Mouse (Mus musculus) mouse trophoblast stem cell (cell line): Measurements from ENCODE around the gene Nfxl1.
"Not testable (repeated sequence)": the region's sequence is repeated elsewhere in the genome, so short reads cannot be mapped to it uniquely, and the experiment has no call there.

ENCODE experiments used
- in situ Hi-C, 2 experiments: fragments of 300-500 bp; cut with MseI, MboI; formaldehyde crosslinking; loops; 2 replicates in 1 of 2; 3 replicates in 1 of 2; pipeline ENCODE4 v1.15.1; 2025

The Nfxl1 gene

DNA sequence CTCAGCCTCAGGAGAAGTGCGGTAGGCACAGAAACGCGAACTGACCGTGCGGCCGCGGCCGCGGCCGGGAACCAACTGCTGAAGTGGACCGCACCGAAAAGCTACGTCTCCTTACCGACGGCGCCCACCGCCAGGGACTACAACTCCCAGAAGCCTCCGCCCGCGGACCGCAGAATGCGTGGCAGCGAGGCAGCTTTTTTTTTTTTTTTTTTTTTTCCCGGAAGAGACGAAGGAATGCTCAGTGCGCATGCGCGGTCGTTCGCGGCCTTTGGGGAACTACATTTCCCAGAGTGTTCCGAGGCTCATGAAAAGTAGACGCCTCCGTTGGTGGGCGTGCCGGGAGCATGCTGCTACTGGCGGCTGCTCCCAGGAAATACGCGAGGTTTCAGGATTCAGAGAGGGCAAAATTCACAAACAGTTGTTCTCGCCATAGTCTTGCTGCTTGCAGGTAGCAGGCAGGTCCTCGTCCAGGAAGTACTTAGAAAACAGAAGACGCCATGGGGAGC, at the start of gene Nfxl1:
Gene Nfxl1, minus strand, starts transcription at position 141 of the 506 bp plus-strand sequence.
- in situ Hi-C loops, result no loop called here

DNA sequence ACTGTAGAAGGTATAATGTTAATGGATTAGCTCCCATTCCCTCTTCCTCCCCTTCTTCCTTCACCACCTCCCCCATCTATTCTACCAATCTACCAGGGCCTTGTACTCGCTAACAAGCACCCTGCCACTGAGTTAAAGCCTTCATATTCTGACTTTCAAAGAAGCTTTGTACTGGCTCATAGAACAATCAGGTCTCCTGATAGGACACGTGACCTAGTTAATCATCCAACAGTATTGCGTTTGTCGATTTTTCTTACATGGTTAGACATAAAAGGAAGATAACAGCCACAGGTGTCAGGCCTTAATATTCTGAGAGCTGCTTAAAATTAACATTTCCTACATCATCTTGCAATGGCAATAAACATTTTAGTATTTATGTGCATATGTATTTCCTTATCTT, 43.7 kb upstream of the Nfxl1 start:
- in situ Hi-C loops, result no loop called here

DNA sequence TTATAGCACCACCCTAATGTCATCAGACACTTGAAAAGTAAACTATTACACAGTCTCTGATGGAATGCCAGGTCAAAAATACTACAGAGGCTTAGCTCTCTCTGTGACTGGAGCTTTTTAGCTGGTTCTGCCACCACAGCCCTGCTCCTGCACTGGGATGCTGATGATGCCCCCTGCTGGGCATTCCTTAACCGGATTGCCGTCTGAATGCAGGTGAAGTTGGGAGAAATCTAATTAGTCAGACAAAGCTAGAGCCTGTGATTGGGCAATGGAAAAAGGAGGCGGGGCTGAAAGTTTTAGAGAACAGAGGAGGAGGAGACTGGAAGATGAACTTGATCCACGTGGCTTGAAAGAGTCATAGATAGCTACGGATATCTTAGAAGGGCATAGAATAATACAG, 41.5 kb upstream of the Nfxl1 start:
- in situ Hi-C loops, result no loop called here

DNA sequence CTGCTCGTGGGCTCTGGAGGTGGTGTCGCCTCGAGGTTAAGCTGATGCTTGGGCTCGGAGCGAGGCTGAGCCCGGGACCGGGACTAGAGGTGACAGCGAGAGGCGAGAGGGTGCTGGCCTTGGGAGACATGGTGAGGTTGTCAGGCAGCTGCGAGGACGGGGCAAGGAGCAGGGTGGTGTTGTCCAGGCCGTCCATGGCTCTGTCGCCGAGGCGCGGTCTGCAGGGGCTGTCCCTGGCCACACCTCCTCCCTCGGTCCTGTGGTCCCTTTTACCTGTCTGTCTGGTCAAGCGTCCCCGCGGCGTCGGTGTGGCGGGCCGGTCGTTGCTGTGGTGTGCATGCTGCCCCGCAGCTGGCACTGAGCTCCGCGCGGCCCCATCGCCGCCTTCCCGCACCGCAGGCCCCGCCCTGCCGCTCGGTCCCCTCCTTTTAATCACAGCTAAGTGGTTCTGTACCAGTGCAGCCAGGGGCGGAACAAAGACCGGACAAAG, 27.8 kb upstream of the Nfxl1 start, which contains the start of gene Gm5868:
Gene Gm5868, minus strand, starts transcription at position 360 of the 490 bp plus-strand sequence.
- in situ Hi-C loops, result no loop called here

DNA sequence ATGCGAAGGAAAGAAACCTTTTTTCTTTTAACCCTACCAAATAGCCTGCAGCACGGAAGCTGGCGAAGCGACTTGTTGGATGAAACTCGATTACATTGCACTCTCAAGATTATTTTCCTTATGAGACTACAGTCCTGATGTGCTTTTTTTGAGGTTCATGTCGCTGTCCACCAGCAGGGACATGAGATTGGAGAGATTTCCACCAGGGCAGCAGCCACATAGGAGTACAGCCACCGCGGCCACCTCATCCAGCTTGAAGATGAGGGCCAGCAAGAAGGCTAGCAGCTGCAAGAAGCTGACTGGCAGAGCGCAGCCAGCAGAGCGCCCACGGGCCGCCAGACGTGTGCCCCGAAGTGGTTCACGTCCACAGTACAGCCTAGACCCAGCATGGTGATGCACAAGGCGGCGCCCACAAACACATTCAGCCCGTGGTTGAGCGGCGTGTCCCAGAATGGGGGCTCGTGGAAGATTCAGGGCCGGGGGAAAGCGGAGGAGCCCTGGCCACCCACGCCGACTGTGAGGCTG, 27.2 kb upstream of the Nfxl1 start:
- in situ Hi-C loops, result not testable (repeated sequence)

DNA sequence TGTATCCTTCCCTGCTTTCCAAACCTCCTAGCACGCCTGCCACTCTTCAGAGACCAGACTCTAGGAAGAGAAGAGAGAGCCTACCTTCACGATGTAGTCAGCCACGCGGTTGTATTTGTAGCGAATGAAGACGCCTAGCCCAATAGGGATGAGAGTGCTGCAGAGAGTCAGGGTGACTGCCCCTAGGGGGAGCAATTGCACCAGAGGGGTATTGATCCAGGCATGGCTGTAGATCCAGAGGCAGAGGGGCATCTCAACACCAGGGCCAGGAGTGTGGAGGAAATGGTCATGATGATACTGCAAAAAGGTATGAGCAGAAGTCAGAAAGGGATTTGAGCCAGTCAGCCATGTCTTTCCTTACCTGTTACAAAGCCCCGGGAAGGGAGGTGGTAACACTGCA, 26.6 kb upstream of the Nfxl1 start:
- in situ Hi-C loops, result not testable (repeated sequence)

DNA sequence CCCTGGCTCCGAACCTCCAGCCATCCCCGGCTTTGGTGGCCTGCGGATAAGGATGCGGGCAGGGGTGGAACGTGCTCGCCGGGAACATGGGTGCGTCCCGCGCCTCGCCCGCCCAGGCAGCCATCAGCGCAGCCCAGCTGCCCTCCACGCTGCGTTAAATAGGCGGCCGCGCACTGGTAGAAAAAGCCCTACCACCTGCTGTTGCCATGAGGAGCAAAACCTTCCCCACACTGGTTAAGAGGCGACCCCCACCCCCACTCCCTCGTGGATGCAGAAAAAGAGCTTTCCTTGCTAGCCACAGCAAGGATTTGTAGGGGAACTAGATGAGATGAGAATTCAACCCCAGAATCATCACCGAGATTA, 21.5 kb upstream of the Nfxl1 start, which contains the start of gene Zar1:
Gene Zar1, minus strand, starts transcription at position 285 of the 363 bp plus-strand sequence.
- in situ Hi-C loops, result loop anchor here in 1 of 2 experiments (5.0 kb wide), 1 partner anchor 431 kb away; no protein-coding TSS in a partner anchor

DNA sequence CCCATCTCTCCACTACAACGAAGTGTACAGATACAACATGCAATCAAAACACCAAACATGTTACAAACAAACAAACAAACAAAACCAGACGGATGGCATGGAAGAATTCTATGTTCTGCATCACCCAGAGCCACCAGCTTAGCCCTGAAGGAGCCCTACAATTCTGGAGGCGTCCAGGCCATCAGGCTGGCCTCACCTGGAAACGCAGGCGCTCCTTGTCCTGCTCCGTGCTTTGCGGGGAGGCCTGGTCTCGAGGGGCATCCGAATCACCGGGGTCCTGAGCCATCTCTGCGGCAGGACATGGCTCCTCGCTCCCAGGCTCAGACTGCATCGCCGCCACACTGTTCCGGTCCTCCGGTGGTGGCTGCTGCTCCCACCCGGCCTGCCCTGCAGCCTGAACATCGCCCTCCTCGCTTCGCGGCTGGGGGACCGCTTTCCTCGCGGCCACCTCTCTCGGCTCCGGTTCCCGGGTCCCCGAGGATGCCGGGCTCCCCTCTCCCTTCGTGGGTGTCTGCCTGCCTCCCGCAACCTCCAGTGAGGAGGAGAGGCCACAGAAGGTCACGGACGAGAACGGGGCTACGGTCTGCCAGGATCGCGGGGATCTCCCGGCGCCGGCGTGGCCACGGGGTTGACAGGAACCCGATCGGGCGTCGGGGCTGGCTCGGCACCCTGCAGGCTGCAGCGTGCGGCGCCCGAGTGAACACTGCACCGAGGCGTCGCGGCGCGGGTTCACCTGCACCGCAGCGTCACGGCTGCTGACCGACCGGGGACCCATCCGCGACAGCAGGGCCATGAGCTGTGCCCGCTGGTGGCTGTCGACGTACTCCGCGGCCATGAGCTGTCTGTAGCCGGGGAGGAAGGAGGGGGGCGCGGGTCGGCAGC, 20.8 kb upstream of the Nfxl1 start:
- in situ Hi-C loops, result loop anchor here in 1 of 2 experiments (5.0 kb wide), 1 partner anchor 432 kb away; no protein-coding TSS in a partner anchor

DNA sequence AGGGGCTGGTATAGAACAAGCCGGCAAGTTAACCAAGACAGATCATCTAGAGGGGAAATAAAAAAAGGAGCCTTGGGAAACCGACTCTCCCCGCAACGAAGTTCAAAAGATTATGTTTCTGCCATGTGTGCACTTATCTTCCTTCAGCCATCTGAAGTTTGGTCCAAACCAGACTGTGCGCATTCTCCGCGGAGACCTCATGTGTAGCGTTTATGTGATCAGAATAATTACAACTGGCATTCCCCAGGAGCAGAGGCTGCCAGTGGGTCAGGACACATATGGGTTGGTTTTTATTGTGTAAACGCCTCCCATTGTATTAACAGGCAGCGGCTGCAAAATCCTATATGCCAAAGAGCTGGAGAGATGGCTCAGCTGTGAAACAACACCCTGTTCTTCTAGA, 20.1 kb upstream of the Nfxl1 start:
- in situ Hi-C loops, result not testable (repeated sequence)

DNA sequence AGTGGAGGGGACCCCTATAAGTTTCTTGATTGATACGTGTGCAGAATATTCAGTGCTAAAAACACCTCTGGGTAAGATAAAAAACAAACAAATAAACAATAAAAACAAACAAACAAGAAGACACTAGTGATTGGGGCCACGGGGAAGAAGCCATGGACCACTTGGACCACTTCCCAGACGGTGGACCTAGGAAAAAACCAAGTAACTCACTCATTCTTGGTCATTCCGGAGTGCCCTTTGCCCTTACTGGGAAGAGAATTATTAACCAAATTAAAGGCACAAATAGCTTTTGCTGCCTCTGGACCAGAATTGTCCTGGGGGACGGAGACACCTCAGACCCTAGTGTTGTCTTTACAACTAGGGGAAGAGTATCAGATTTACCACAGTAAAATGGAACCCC, 6.1 kb upstream of the Nfxl1 start:
- in situ Hi-C loops, result no loop called here

DNA sequence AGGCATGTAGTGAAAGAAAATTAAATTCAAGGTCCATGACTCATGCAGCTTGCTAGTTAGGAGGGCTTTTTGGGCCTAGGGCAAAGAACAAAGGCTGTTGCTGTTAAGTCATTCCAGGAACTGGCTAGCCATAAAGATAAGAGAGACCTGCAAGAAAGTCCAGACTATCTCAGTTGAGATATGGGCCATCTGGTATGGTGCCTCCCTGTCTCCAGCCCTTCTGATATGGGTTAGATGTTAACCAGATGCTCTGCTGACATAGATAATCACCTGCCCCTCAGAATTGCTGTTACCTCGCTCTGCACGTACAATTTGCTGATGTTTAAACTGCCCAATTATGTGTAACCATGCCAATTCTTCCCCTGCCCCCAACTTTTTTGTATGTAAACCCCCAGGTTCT, 3.7 kb upstream of the Nfxl1 start:
- in situ Hi-C loops, result not testable (repeated sequence)

DNA sequence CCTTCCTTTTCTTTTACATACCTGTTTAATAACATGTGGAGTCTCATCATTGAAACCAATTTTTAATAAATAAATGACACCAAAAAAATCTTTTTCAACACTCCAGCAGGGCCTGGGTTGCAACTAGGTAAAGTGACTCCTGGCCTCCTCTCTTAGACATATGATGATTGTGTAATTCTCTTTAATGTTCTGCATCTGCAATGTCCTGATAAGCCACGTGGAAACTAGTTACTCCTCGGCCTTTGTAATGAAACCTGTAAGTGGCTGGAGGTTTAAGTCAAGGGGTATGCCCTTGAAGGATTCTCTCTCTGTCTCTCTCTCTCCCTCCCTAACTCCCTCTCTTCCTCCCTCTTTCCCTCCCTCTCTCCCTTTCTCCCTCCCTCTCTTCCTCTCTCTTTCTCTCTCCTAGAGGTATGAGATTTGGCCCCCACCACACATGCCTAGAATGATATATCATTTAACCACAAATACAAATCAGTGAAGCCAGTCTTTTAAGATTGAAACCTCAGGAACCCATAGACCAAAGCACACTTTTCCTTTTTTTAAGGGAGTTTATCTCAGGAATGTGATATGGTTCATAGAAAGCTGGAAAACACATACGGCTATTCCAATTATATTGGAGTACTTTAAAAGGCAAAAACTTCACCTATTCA, 1.6 kb upstream of the Nfxl1 start:
- in situ Hi-C loops, result no loop called here

DNA sequence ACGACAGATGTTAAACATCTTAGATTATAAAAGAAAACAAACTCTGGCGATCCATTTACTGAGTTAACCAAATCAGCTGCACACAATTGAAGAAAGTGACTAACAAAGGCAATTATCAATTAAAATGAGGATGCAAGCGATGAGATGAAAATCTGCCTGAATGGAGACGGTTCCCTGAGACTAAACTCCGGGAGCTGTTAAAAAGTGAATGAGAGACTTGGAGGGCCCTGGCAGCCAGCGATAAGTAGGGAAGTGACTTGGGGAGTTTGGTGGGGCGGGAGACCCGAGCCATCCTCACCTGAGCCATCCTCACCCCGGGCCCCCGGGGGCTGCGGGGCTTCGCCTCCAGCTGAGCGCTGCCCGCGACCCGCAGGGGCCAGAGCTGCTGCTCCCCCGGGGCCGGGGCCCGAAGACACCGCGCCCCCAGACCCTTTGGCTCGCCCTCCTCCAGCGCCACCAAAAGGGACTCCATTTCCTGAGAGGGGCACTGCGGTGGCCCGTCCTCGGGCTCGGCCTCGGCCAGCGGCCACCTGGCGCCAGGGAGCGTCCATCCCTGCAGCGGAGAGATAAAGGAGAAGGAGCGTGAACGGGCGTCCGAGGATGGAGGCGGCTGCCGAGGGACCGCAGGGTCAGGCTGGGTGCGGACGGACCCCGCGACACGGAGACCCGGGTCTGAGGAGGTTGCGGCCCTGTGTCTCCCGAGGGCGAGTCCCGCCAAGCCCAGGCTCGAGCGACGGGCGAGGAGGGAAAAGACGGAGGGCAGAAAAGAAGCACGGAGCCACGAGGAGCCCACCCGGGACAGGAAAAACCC, 563 bp downstream of the Nfxl1 start:
- in situ Hi-C loops, result no loop called here

DNA sequence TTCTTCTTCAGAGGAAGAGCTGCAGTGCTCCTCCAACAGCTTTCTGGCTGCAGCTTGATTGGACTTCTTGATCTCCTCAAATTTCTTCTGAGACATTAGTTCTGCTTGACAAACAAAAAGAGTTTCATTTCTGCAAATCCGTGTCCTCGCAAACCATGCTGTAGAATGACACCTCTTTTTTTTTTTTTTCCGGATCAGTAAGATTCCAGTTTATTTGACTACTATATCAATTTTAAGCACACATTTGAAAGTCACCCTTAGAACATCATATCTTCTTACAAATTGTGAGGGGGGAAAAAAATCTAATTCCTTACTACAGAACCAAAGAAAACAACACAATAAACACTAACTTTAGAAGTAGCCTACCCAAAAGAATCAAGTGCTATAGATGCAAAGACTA, 3.2 kb downstream of the Nfxl1 start:
- in situ Hi-C loops, result no loop called here

DNA sequence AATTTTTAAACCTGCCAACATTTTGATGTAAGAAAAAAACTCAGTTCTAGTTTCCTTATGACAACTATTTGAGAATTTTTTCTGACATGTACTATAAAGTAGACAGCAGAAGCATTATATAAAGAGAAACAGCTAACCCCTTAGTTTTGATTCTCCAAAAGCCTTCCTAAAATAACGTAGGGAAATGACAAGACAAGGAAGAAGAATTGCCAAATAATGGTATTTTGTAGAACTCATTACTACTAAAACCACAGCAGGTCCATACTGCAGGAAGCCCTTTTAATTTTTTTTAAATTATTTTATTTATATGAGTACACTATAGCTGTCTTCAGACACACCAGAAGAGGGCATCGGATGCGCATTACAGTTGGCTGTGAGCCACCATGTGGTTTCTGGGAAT, 8.3 kb downstream of the Nfxl1 start:
- in situ Hi-C loops, result no loop called here

DNA sequence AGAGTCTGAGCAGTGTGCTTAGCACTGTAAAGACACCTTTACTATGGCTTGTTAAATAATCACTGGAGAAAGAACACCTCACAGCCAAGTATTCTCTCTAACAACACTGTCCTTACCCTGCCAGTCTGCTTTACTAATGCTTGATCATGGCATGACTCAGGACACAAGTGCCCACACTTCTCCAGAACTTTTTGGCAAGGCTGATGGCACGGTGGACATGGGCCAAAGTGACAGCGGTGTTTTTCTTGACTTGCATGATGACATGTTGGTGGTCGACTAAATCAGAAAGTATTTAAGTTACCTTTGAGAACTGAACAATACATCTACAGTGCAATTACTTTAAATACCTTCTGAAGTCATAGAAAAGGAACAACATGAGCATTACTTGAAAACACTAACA, 30.6 kb downstream of the Nfxl1 start:
- in situ Hi-C loops, result no loop called here

DNA sequence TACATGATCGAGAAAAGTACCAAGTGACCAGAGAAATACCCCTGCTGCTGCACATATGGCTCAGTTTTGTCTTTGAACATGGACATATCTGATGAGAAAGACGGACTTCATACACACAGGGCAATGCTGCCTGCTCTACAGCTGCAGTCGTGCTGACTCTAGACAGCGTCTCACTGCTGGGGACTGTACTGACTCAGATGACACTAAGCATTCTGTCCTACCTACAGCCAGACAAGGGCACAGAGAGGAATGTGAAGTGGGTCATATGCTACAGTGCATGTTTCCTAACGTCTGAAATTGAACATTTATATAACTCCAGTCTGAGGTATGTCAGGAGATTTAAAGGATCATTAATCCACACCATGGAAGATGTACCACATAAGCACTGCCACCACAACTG, 45.7 kb downstream of the Nfxl1 start:
- in situ Hi-C loops, result no loop called here

DNA sequence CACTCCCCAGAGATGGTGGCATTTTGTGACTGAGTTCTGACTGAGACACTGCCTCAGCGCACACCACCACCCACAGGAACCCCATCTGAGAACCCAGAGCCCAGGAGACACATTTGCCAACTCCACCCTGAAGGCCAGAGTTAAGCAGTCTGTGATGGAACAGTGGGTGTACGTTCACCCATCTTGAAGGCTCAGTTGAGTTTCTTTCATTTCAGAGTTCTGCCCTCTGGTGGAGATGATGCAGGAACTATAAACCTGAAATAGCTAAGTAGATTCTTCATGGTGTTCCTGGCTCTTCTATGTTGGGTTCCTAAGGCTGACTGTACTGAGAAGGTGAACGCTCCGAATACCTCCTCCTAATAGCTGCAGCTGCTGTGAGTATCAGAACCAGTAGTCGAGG, 53.7 kb downstream of the Nfxl1 start:
- in situ Hi-C loops, result loop anchor here in 1 of 2 experiments (5.0 kb wide), 1 partner anchor 153 kb away; no protein-coding TSS in a partner anchor

DNA sequence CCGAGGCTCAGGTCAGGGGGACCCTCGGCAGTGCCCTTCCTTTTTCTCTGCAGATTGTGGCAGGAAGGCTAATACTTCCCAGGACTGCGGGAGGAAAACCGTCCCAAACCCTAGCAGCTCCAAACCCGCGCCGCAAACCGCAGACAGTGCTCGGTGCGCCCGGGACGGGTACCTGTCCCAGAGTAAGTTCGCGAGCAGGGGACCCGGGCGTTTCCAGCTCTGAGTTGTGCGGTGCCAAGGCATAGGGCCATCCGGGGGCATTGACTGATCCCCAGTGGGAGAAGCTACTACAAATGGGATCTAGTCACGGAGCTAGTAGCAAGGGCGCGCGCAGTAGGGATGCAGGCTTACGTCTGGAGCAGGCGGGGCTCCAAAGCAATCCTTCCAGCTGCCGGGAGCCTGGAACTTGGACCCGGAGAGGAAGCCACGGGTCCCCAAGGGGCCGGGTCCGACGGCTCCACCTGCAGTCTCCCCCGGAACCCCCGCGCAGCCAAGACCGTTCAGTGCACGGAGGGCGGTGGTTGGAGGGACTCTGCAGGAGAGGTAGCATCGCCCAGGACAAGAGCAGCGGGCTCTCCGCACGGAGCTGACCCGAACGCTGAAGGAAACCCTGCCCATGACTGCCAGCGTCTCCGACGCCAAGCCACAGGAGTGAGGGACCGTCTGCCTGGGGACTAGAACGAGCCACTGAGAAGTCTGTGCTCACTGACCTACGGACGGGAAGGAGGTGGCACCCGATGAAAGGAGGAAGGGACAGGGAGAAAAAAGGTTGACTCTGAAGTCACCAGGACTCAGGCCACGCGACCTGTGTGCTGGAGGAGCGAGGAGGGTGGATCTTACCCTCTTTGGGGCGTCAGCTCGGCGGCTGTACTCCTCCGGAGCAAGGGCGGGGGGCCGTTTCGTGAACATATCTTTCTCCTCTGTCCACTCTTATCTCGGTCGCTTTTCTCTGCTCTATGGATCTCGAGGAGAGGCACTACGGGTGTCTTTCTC, 55.7 kb downstream of the Nfxl1 start, which contains the start of gene Corin:
Gene Corin, minus strand, starts transcription at position 943 of the 993 bp plus-strand sequence.
- in situ Hi-C loops, result loop anchor here in 1 of 2 experiments (5.0 kb wide), 1 partner anchor 152 kb away; no protein-coding TSS in a partner anchor

DNA sequence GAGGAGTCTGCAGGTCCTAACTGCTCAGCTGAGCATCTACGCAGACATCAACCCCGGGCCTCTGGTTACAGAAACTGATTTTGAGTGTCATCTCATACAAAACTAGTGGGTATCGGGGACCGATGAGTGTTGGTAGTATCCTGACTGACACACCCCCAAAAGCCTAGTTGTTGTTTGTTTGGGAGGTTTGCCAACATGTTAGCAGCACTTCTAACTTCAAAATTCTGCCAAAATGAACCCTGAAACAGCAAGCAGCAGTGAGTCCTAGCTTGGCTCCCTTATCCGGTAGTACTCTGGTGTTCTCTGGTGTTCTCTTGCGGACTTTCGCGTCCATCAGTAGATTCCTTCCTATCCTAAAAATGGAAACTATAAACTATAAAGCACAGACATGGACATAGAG, 56.7 kb downstream of the Nfxl1 start:
- in situ Hi-C loops, result loop anchor here in 1 of 2 experiments (5.0 kb wide), 1 partner anchor 150 kb away; no protein-coding TSS in a partner anchor
